Mouse (Mus musculus): Measurements from ENCODE around the gene Arl8a. TPM values are rescaled to one million over a fixed set of nuclear protein-coding genes. Genes with fewer than 3 reads are reported as not detected.

Gene Arl8a
- polyA plus RNA-seq, 1 experiment from 2014 or later, result 111 TPM

DNA sequence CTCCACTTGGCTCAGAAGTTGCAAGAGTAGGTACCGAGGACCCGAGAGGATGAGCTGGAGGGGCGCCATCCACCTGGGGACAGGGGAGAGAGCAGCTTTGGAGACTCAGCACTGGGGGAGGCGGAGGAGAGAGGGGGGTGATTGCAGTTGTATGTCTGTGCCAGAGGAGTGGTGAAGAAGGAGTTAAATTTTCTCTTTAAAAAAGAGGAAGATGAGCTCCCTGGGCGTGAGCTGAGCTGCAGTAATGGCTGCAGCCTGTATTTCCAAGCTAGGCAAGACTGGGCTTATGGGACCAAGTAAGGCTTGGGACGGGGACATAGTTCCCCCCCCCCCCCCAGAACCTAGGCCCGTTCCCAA lies 1.1 kb downstream of the Arl8a start:
- TF ChIP-seq CTCF (IDR thresholded peaks at IDR 0.05), result no peak
- no peaks in the 10 kb centered on the region for H3K27me3 ChIP-seq
- ATAC-seq, result no peak
- CTCF ChIA-PET, result interaction anchor here (1.1 to 2.2 kb wide), 3 partner anchors 17 to 23 kb away, joined by 3 to 6 read pairs (median 3); no protein-coding TSS in a partner anchor
- POLR2A ChIA-PET, result interaction anchor here (0.9 to 1.9 kb wide), 6 partner anchors 11 to 192 kb away, joined by 3 to 8 read pairs (median 5); partner anchors contain the start of genes Ppp1r12b, Ptpn7 and Timm17a
- DNase-seq (ENCODE audit: low read depth, low spot score), result no peak
- in situ Hi-C loops (cut with MboI; ENCODE audit: low pct_unique_long_range_greater_than_20kb), result no loop called here

DNA sequence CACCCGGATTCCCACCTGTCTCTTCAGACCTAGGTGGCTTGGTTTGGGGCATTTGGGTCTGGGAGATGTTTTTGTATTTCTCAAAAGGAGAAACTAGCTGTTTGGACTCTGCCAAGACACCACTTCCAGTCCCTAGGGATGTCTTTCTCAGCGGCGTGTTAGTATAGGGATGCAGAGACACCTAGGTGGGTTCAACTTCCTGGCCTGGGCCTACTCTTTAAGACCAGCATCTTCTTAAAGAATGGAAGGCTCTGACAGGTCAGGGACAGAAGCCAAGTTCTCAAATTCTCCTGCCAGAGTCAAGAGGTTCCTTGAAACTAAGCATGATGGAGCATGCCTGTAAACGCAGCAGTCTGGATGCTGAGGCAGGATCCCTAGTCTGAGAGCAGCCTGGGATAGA lies 1.9 kb downstream of the Arl8a start:
- POLR2A ChIA-PET, result interaction anchor here (1.8 to 1.9 kb wide), 3 partner anchors 11 to 165 kb away, joined by 5 to 8 read pairs (median 8); partner anchors contain the start of gene Timm17a

DNA sequence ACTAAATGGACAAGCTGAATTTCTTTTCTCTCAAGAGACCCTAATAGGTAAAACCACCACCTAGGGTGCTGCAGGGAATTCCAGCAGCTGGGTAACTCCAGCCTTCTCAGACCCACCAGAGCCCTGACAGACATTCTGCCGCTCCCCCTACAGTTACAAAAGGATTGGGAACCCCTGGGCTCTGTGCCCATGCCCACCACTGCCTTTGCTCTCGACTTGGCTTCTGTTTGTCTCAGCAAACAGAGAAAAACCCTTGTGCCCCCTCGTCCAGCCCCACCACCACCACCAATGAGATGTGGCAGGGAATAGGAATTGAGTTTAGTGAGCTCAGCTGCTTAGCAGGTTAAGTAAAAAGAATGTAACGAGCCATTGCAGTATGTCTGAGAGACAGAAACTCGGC lies 2.4 kb downstream of the Arl8a start:
- ChIA-PET POLR2A (interaction anchor here (0.6 kb wide), 1 partner anchor 117 kb away, joined by 3 read pairs; no protein-coding TSS in a partner anchor), CTCF (interaction anchor here (2.2 kb wide), 1 partner anchor 22 kb away, joined by 6 read pairs; no protein-coding TSS in a partner anchor)
- no peak for DNase-seq (ENCODE audit: low read depth, low spot score)
- ATAC-seq, result no peak
- in situ Hi-C loops (cut with MboI; ENCODE audit: low pct_unique_long_range_greater_than_20kb), result no loop called here
- H3K27me3 ChIP-seq, result no peaks in the 10 kb centered on the region
- TF ChIP-seq CTCF (IDR thresholded peaks at IDR 0.05), result no peak

More for the DNA sequence above, 1.9 kb downstream of the Arl8a start:
- DNase-seq (ENCODE audit: low read depth, low spot score) (no peak), ATAC-seq (no peak)
- CTCF ChIA-PET, result interaction anchor here (1.2 to 2.2 kb wide), 2 partner anchors 16 to 23 kb away, joined by 3 to 6 read pairs; no protein-coding TSS in a partner anchor
- in situ Hi-C loops (cut with MboI; ENCODE audit: low pct_unique_long_range_greater_than_20kb), result no loop called here
- no peak for TF ChIP-seq CTCF (IDR thresholded peaks at IDR 0.05)
- no peaks in the 10 kb centered on the region for H3K27me3 ChIP-seq

DNA sequence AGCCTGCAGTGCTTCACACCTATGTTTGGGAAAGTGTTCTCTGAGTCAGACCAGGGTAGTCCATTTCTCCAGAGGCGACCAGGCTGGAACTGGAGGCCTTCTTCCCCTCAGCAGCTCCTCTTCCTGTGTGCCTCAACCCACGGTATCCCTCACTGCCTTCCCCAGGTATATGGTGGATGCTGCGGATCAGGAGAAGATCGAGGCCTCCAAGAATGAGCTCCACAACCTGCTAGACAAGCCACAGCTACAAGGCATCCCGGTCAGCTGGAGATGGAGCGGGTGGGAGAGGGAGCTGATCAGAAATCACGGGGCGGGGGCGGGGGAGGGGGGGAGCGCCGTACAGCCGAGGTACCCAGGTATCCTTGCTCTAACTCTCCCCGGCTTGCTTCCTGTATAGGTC lies 7.4 kb downstream of the Arl8a start:
- POLR2A ChIA-PET, result interaction anchor here (0.7 to 0.8 kb wide), 2 partner anchors 10 to 26 kb away, joined by 3 read pairs; no protein-coding TSS in a partner anchor
- no peak for ATAC-seq
- CTCF ChIA-PET, result interaction anchor here (0.6 to 3.0 kb wide), 10 partner anchors 11 to 355 kb away, joined by 3 to 16 read pairs (median 3); no protein-coding TSS in a partner anchor
- no peak for DNase-seq (ENCODE audit: low read depth, low spot score)
- no peak for TF ChIP-seq CTCF (IDR thresholded peaks at IDR 0.05)
- in situ Hi-C loops (cut with MboI; ENCODE audit: low pct_unique_long_range_greater_than_20kb), result loop anchor here (25.0 kb wide), 1 partner anchor 533 kb away; no protein-coding TSS in a partner anchor
- no peaks in the 10 kb centered on the region for H3K27me3 ChIP-seq

DNA sequence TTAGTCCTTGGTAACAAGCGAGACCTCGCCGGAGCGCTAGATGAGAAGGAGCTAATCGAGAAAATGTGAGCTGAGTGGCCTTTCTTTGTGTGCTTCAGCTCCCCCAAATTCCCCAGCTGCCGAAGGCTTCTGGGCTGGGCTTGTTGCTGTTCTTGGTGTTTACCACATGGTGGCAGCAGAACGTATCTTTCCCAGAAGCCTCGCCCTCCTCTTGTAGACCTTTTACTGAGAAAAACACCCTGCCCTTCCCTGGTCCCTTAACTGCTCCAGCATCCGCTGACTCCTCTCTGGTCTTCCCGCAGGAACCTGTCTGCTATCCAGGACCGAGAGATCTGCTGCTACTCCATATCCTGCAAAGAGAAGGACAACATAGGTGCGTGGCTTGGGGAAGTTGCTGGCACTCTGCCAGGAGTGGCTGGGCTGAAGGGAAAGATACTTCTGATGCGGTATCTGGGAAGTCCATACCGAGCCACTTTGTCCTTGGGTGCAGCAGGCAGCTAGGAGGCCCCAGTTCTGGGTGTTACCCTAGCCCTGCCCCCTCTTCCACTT lies 7.9 kb downstream of the Arl8a start:
- no peaks in the 10 kb centered on the region for H3K27me3 ChIP-seq
- no peak for TF ChIP-seq CTCF (IDR thresholded peaks at IDR 0.05)
- ATAC-seq (peak; percentile 37), DNase-seq (ENCODE audit: low read depth, low spot score) (peak; percentile 57)
- ChIA-PET CTCF (interaction anchor here (0.6 to 3.0 kb wide), 11 partner anchors 9 to 355 kb away, joined by 3 to 16 read pairs (median 3); no protein-coding TSS in a partner anchor), POLR2A (interaction anchor here (0.8 kb wide), 1 partner anchor 10 kb away, joined by 3 read pairs; no protein-coding TSS in a partner anchor)
- in situ Hi-C loops (cut with MboI; ENCODE audit: low pct_unique_long_range_greater_than_20kb), result loop anchor here (25.0 kb wide), 1 partner anchor 533 kb away; no protein-coding TSS in a partner anchor

DNA sequence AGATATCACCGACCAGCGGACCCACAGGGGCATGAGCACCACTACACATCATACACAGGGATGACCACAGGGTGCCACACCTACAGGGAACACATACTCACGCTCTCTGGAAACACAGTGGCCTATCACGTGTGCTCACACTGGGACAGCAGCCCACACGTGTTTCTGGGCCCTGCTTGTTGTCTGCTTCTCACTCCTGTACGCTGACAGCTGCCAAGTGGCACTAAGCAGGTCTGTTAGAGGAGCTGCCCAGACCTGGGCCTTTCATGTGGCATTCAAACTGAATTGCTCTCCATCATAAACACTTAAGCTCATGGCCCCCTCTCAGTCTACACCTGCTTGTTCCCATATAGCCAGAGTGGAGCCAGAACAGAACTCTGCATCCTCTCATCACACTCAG lies 9.7 kb downstream of the Arl8a start:
- no peak for TF ChIP-seq CTCF (IDR thresholded peaks at IDR 0.05)
- in situ Hi-C loops (cut with MboI; ENCODE audit: low pct_unique_long_range_greater_than_20kb), result loop anchor here (25.0 kb wide), 1 partner anchor 531 kb away; no protein-coding TSS in a partner anchor
- no peaks in the 10 kb centered on the region for H3K27me3 ChIP-seq
- DNase-seq (ENCODE audit: low read depth, low spot score), result no peak
- ChIA-PET CTCF (interaction anchor here (3.0 kb wide), 1 partner anchor 14 kb away, joined by 16 read pairs; no protein-coding TSS in a partner anchor), POLR2A (interaction anchor here (0.6 kb wide), 1 partner anchor 159 kb away, joined by 3 read pairs; no protein-coding TSS in a partner anchor)
- ATAC-seq, result no peak

DNA sequence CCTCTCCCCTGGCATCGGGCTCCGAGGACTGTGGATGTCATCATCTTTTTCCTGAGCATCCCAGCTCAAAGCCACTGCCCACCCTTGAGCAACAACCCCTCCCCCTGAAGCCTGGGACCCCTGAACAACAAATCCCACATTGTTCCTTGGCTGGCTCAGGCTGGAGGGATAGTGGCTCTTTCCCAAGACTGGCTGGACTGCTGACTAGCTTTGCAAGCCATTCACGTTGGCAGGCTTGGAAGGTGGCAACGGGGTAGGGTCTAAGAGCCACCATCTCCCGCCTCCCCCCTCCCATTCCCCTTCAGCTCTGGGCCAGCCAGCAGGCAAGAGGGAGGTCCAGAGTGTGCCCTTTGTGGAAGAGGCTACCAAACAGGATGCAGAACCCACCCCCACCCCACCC lies 12.0 kb downstream of the Arl8a start:
- TF ChIP-seq CTCF (IDR thresholded peaks at IDR 0.05), result no peak
- DNase-seq (ENCODE audit: low read depth, low spot score), result no peak
- H3K27me3 ChIP-seq, result no peaks in the 10 kb centered on the region
- ChIA-PET POLR2A (interaction anchor here (2.3 kb wide), 1 partner anchor 11 kb away, joined by 8 read pairs; no protein-coding TSS in a partner anchor), CTCF (interaction anchor here (1.4 kb wide), 1 partner anchor 11 kb away, joined by 3 read pairs; no protein-coding TSS in a partner anchor)
- no peak for ATAC-seq
- in situ Hi-C loops (cut with MboI; ENCODE audit: low pct_unique_long_range_greater_than_20kb), result loop anchor here (25.0 kb wide), 1 partner anchor 529 kb away; no protein-coding TSS in a partner anchor

DNA sequence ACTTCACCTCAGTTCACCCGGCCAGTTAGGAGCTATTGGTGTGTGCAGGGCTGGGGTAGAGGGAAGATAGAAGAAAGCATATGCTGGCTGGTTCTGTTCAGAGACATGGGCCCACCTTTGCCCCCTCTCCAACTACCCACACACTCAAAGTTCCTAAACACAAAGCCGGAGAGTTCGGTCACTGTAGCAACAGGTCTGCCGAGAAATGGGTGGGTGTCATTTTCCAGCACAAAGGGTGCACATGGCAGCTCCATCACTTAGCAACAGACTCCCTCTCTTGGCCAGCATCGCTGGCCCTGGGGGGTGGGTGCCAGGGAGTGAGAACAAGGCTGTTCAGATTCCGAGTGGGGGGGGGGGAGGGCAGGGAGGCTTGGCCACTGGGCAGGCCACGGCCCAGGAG lies 12.4 kb downstream of the Arl8a start:
- no peaks in the 10 kb centered on the region for H3K27me3 ChIP-seq
- ATAC-seq (no peak), DNase-seq (ENCODE audit: low read depth, low spot score) (no peak)
- POLR2A ChIA-PET, result interaction anchor here (2.3 kb wide), 1 partner anchor 12 kb away, joined by 8 read pairs; no protein-coding TSS in a partner anchor
- in situ Hi-C loops (cut with MboI; ENCODE audit: low pct_unique_long_range_greater_than_20kb), result loop anchor here (25.0 kb wide), 1 partner anchor 528 kb away; no protein-coding TSS in a partner anchor
- CTCF ChIA-PET, result interaction anchor here (0.6 to 1.4 kb wide), 2 partner anchors 11 to 854 kb away, joined by 3 read pairs; no protein-coding TSS in a partner anchor
- no peak for TF ChIP-seq CTCF (IDR thresholded peaks at IDR 0.05)

DNA sequence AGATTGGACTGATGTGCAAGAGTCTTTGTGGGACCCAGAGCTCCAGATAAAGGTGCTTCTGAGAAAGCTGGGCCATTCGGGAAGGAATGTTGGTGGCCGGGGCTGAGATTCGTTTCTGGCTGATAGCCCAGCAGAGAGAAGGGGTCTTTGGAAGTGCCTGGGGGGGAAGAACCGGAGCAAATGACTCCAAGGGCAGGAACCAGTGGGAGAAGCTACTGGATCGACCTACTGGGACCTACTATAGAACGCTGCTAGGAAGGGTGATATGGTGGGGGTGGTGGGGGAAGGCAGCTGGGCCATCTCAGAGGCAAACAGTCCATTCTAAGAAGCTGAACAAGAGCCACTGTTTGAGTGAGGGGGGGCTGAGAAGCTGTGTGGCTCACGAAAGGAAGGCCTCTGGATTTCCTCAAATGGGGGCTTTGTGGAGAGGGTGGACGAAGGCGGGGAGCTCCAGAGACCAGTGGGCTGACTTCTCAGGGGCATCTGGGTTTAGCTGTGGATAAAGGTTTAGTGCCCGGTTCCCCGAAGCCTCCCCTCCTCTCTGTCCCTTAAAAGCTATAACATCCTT lies 13.0 kb downstream of the Arl8a start:
- no peaks in the 10 kb centered on the region for H3K27me3 ChIP-seq
- no peak for TF ChIP-seq CTCF (IDR thresholded peaks at IDR 0.05)
- ATAC-seq (no peak), DNase-seq (ENCODE audit: low read depth, low spot score) (no peak)
- CTCF ChIA-PET, result interaction anchor here (0.6 to 1.4 kb wide), 2 partner anchors 10 to 854 kb away, joined by 3 read pairs; no protein-coding TSS in a partner anchor
- POLR2A ChIA-PET, result interaction anchor here (0.6 to 2.3 kb wide), 3 partner anchors 12 to 392 kb away, joined by 3 to 8 read pairs (median 5); no protein-coding TSS in a partner anchor
- in situ Hi-C loops (cut with MboI; ENCODE audit: low pct_unique_long_range_greater_than_20kb), result loop anchor here (25.0 kb wide), 1 partner anchor 528 kb away; no protein-coding TSS in a partner anchor

Data from Patski (cell line).